Mouse (Mus musculus): ENCODE measurements around the gene Snrpf. TPM values are rescaled to one million over a fixed set of nuclear protein-coding genes. Genes with fewer than 3 reads are reported as not detected.

Gene Snrpf
- 14.6 and 17.7 TPM in 2 replicates for total RNA-seq (2021)
- long read RNA-seq, transcript Snrpf-201 (4 exons, 861 nt): major isoform, 35 of 49 reads
- long read RNA-seq, partial matches to known transcripts: 14 of 49 reads
- long read RNA-seq, other reads (novel, unspliced or antisense): 0 of 49 reads

- peak; percentile 86 for DNase-seq
Measured at GRCm38 (mm10) chr10:93589281-93589848, at the start of gene Snrpf. Gene Snrpf, minus strand, starts transcription at chr10:93589706.

- DNase-seq: no peak
Measured at GRCm38 (mm10) chr10:93635941-93636340, 46.4 kb upstream of the Snrpf start.

GRCm38 (mm10) chr10:93633971-93634370 is 44.5 kb upstream of the Snrpf start:
- no peak for DNase-seq

GRCm38 (mm10) chr10:93633563-93633962 is 44.1 kb upstream of the Snrpf start:
- no peak for DNase-seq

- DNase-seq: no peak
Measured at GRCm38 (mm10) chr10:93632086-93632485, 42.6 kb upstream of the Snrpf start.

GRCm38 (mm10) chr10:93630310-93630709 is 40.8 kb upstream of the Snrpf start:
- DNase-seq: no peak

GRCm38 (mm10) chr10:93624151-93624550 is 34.6 kb upstream of the Snrpf start:
- DNase-seq: no peak

- DNase-seq: no peak
Measured at GRCm38 (mm10) chr10:93623725-93624124, 34.2 kb upstream of the Snrpf start.

- no peak for DNase-seq
Measured at GRCm38 (mm10) chr10:93620438-93621179, 31.1 kb upstream of the Snrpf start.

GRCm38 (mm10) chr10:93614850-93615249 is 25.3 kb upstream of the Snrpf start:
- DNase-seq: no peak

GRCm38 (mm10) chr10:93611419-93612007 is 22.0 kb upstream of the Snrpf start:
- peak; percentile 10 for DNase-seq

GRCm38 (mm10) chr10:93610896-93611295 is 21.4 kb upstream of the Snrpf start:
- no peak for DNase-seq

- DNase-seq: no peak
Measured at GRCm38 (mm10) chr10:93609236-93609635, 19.7 kb upstream of the Snrpf start.

- DNase-seq: no peak
Measured at GRCm38 (mm10) chr10:93608051-93608450, 18.5 kb upstream of the Snrpf start.

- DNase-seq: no peak
Measured at GRCm38 (mm10) chr10:93606326-93606725, 16.8 kb upstream of the Snrpf start.

GRCm38 (mm10) chr10:93603256-93603655 is 13.8 kb upstream of the Snrpf start:
- no peak for DNase-seq

- no peak for DNase-seq
Measured at GRCm38 (mm10) chr10:93602309-93602708, 12.8 kb upstream of the Snrpf start.

GRCm38 (mm10) chr10:93596641-93597040 is 7.1 kb upstream of the Snrpf start:
- no peak for DNase-seq

GRCm38 (mm10) chr10:93595831-93596230 is 6.3 kb upstream of the Snrpf start:
- DNase-seq: peak; percentile 13

- DNase-seq: peak; percentile 83
Measured at GRCm38 (mm10) chr10:93594022-93594482, 4.5 kb upstream of the Snrpf start.

- DNase-seq: peak; percentile 13
Measured at GRCm38 (mm10) chr10:93592456-93592855, 3.0 kb upstream of the Snrpf start.

- no peak for DNase-seq
Measured at GRCm38 (mm10) chr10:93588796-93589195, 710 bp downstream of the Snrpf start.

GRCm38 (mm10) chr10:93577271-93577886 is 12.1 kb downstream of the Snrpf start:
- DNase-seq: peak; percentile 79
